Mouse (Mus musculus): ENCODE results near the gene Olfr1089. TPM values are rescaled to one million over a fixed set of nuclear protein-coding genes. Genes with fewer than 3 reads are reported as not detected.

The Olfr1089 gene
- polyA plus RNA-seq (2012; rRNA removed): not detected in 2 replicates

GRCm38 (mm10) chr2:86733601-86734000, at the start of gene Olfr1089:
Olfr1089 (minus strand) TSS chr2:86733701.

GRCm38 (mm10) chr2:86782179-86782578, 48.7 kb upstream of the Olfr1089 start, which contains the start of gene Olfr1093:
Olfr1093 (plus strand) TSS chr2:86782479.

GRCm38 (mm10) chr2:86758893-86759292, 25.4 kb upstream of the Olfr1089 start, which contains the start of gene Olfr1090:
Olfr1090 (minus strand) TSS chr2:86758993.

GRCm38 (mm10) chr2:86698295-86698694, 35.2 kb downstream of the Olfr1089 start, which contains the start of gene Olfr1087:
Olfr1087 (minus strand) TSS chr2:86698395.

Other genes starting within 250 kb of the Olfr1089 start
- gene Olfr228, start 246.3 kb downstream of the Olfr1089 start, polyA plus RNA-seq (2012; rRNA removed): not detected in 2 replicates
- not detected in 2 replicates for gene Olfr1076, start 225.2 kb downstream of the Olfr1089 start, polyA plus RNA-seq (2012; rRNA removed)
- not detected in 2 replicates for gene Olfr1079, start 191.2 kb downstream of the Olfr1089 start, polyA plus RNA-seq (2012; rRNA removed)
- gene Olfr1080, start 175.5 kb downstream of the Olfr1089 start, polyA plus RNA-seq (2012; rRNA removed): not detected in 2 replicates
- not detected in 2 replicates for gene Olfr1082, start 134.7 kb downstream of the Olfr1089 start, polyA plus RNA-seq (2012; rRNA removed)
- gene Olfr1084, start 94.0 kb downstream of the Olfr1089 start, polyA plus RNA-seq (2012; rRNA removed): not detected in 2 replicates
- gene Olfr1085, start 71.7 kb downstream of the Olfr1089 start, polyA plus RNA-seq (2012; rRNA removed): not detected in 2 replicates
- not detected in 2 replicates for gene Olfr1086, start 53.6 kb downstream of the Olfr1089 start, polyA plus RNA-seq (2012; rRNA removed)
- gene Olfr1087, start 35.3 kb downstream of the Olfr1089 start, polyA plus RNA-seq (2012; rRNA removed): not detected in 2 replicates
- not detected in 2 replicates for gene Olfr1090, start 25.3 kb upstream of the Olfr1089 start, polyA plus RNA-seq (2012; rRNA removed)
- gene Olfr1093, start 48.8 kb upstream of the Olfr1089 start, polyA plus RNA-seq (2012; rRNA removed): not detected in 2 replicates
- not detected in 2 replicates for gene Olfr141, start 76.3 kb upstream of the Olfr1089 start, polyA plus RNA-seq (2012; rRNA removed)
- gene Olfr1094, start 91.0 kb upstream of the Olfr1089 start, polyA plus RNA-seq (2012; rRNA removed): not detected in 2 replicates
- not detected in 2 replicates for gene Olfr1095, start 118.0 kb upstream of the Olfr1089 start, polyA plus RNA-seq (2012; rRNA removed)
- gene Gm13723, start 141.1 kb upstream of the Olfr1089 start, polyA plus RNA-seq (2012; rRNA removed): not detected in 2 replicates
- gene Olfr1097, start 158.5 kb upstream of the Olfr1089 start, polyA plus RNA-seq (2012; rRNA removed): not detected in 2 replicates
- gene Olfr1098, start 190.8 kb upstream of the Olfr1089 start, polyA plus RNA-seq (2012; rRNA removed): not detected in 2 replicates
- gene Olfr1099, start 227.0 kb upstream of the Olfr1089 start, polyA plus RNA-seq (2012; rRNA removed): not detected in 2 replicates
- gene Olfr1100, start 246.3 kb upstream of the Olfr1089 start, polyA plus RNA-seq (2012; rRNA removed): not detected in 2 replicates